Mouse (Mus musculus): ENCODE data around the gene Mindy4.

Mindy4 gene

GRCm38 (mm10) chr6:55341688-55342087, 138.5 kb downstream of the Mindy4 start:
- no peak for DNase-seq (ENCODE audit: low spot score)

- no peak for DNase-seq (ENCODE audit: low spot score)
Observed at GRCm38 (mm10) chr6:55342328-55342727, 139.1 kb downstream of the Mindy4 start.

GRCm38 (mm10) chr6:55343446-55343845, 140.3 kb downstream of the Mindy4 start:
- DNase-seq (ENCODE audit: low spot score): no peak

DNA sequence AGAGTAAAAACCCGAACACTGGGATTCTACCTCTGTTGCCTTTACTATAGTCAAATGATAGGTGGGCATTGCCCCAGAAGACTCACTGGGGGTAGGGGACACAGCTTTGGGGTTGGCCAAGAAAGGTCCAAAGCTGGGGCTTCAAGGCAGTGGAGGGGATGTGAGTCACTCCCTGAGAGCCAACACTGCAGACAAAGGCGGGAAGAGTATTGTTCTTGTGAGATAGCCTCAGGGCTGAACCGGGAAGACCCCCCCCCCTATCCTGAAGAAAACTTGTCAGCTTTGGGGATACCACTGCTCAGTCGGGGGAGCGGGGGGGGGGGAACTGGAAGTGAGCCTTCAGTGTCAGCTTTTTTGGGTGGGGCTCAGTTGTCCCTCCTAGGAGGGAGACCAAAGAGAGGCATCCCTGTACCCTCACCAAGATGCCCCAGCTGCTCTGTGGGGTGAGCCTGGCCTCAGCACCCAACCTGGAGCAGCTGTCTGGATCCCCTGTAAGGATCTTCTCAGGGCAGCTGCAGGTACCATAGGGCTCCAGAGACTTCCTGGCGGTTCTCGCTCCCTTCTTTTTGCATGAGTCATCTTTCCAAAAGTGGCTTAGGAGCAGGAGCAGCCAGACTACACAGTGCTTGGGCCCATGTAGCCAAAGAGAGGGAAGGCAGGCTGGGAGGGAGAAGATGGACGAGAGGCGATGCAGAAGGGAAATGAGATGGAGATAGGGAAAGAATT, 141.3 kb downstream of the Mindy4 start:
- no peak for DNase-seq (ENCODE audit: low spot score)

DNA sequence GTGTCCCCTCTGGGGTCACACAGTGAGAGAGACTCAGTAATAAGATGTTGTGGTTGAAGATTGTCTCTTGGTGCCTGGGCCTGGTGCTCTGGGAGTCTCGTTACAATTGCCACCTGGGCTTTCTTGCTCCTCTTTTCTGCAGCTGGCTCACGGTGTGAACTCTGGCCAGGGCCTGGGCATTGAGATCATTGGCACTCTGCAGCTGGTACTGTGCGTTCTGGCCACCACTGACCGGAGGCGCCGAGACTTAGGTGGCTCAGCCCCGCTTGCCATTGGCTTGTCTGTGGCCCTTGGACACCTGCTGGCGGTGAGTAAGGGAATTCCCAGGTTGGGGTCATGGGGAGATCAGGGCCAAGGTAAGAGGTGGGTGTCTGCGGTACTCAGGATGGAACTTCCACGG, 142.1 kb downstream of the Mindy4 start:
- no peak for DNase-seq (ENCODE audit: low spot score)

DNA sequence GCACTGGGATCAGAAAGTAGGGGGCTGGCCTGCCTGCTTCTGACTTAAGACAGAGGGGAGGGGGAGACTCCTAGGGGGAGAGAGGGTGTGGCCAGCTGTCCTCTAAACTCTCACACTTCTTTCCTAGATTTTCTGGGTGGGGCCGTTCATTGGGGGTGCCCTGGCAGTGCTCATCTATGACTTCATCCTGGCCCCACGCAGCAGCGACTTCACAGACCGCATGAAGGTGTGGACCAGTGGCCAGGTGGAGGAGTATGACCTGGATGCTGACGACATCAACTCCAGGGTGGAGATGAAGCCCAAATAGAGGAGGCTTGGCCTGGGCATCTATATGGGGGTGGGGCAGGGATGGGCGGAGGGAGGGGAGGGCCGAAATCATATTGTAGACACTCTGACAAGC, 143.3 kb downstream of the Mindy4 start:
- no peak for DNase-seq (ENCODE audit: low spot score)

- DNase-seq (ENCODE audit: low spot score): no peak
Observed at GRCm38 (mm10) chr6:55347711-55348571, 144.8 kb downstream of the Mindy4 start.

DNA sequence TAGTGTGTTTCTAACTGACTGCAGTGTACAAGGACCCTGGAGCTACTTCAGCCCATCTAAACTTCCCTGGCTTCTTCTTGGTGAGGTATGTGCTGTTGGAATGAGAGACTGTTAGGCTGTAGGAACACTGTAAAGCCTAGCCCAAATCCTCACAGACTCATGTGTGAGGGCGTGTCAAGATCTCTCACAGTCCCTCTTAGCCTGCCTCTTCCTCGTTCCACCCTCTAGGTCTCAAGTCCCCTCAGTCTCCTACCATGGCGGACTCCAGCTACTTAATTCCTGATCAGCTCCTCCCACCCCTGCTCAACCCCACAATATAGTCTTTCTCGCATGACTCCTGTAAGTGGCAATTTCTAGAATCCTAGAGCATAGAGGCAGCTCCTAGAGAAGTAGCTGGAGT, 146.0 kb downstream of the Mindy4 start:
- DNase-seq (ENCODE audit: low spot score): no peak

- no peak for DNase-seq (ENCODE audit: low spot score)
Observed at GRCm38 (mm10) chr6:55350383-55350952, 147.3 kb downstream of the Mindy4 start.

DNA sequence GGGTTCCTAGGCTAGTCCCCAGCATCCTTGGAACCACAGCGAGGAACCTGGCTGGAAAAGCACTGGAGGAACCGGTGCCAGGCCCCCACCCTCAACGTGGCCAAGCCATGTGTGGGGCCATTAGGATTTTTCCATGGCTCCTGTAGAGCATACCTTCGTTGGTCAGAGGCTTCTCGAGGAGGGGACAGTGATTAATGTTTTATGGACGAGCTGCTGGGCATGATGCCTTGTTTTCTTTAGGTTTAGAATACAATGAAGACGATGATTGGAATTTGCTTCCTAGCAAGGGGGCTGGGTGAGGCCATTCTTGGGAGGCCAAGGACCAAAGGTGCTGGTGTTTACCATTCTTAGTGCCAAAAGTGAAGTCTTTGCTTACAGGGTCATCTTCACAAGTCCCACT, 148.5 kb downstream of the Mindy4 start:
- no peak for DNase-seq (ENCODE audit: low spot score)

DNA sequence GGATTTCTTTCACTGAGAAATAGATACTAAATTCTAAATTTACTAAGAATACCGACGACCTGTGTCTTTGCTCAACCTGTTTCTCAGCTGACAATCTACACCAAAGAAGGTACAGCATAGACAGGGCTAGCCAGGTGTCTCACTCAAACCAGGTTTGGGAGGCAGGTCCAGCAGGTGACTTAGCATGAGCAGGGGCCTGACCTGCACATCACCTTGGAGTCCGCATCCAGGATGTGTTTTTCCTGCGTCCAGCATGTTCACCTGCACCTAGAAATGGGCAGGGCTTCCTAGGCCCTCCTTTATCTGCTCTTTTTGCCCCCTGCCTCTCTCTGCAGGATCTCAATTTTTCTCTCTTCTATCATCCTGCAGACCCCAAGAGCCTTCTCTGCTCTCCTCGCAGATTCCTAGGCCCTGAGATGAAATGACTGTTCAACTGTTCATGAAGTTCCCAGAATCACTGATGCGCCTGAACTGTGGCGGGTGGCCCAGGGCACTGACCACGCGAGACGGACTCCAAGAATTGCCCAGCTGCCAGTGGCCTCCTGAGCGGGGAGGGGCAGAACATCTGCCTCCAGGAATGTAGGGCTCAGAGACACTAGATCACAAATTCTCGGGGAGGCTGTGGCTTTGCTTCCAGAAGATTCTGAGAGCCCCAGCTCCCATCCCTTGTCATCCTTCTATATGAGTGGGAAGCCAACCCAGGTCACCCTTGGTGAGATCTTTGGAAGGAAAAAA, 150.7 kb downstream of the Mindy4 start:
- DNase-seq (ENCODE audit: low spot score): no peak

GRCm38 (mm10) chr6:55354456-55355117, 151.4 kb downstream of the Mindy4 start:
- no peak for DNase-seq (ENCODE audit: low spot score)

DNA sequence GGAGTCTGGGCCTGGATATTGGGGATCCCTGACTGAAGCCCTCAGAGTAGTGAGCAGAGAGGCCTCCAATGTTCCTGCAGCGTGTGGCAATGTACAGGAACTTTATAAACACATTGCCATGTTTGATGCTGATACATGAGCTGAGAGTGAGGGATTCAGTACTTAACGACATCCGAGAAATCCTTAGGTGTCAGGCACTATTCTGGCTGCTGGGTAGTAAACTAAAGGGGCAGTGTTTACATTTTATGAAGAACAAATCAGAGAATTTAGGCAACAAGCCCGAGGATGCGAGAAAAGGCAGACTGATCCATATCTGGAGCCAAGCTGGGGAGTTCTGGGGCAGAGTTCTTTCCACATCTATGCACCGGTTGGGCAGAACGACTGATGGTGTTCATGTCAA, 152.4 kb downstream of the Mindy4 start:
- no peak for DNase-seq (ENCODE audit: low spot score)

GRCm38 (mm10) chr6:55356017-55356703, 153.0 kb downstream of the Mindy4 start:
- no peak for DNase-seq (ENCODE audit: low spot score)

GRCm38 (mm10) chr6:55356976-55357635, 153.9 kb downstream of the Mindy4 start:
- no peak for DNase-seq (ENCODE audit: low spot score)

DNA sequence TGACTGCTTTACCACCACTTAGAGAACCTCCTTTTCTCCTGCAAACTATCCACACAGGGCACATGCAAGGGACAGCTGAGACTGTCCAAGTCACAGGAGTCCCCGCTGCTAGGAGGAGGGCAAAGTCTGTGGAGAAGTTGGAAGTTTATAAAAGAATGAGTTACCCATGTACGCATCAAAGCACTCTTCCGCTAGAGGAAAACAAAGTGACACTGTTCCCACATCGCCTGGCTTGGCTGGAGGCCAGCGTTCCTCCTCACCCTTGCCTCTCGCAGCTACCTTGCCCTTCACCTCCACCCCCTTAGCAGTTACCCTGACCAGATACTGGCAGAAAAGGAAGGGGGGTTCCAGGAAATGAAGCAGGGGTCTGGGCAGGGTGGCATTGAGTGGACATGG, 154.5 kb downstream of the Mindy4 start:
- no peak for DNase-seq (ENCODE audit: low spot score)

DNA sequence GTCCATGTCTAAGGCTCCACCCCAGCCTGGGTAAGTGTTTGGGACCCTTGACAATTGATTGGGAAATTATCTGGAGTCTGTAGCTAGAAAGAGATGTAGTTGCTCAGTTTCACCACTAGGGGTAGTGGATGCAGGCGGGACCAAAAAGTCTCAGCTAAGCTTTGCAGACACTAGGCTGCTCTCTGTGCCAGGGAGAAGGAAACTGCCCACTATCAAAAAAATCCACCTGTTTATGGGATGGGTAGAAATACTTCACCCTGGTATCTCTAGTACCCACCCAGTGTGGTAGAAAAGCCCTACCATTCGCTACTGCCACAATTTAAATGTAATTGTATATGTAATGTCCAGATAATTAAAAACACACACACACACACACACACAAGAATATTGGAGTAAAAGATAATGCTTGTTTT, 155.6 kb downstream of the Mindy4 start:
- peak; percentile 78 for DNase-seq (ENCODE audit: low spot score)

DNA sequence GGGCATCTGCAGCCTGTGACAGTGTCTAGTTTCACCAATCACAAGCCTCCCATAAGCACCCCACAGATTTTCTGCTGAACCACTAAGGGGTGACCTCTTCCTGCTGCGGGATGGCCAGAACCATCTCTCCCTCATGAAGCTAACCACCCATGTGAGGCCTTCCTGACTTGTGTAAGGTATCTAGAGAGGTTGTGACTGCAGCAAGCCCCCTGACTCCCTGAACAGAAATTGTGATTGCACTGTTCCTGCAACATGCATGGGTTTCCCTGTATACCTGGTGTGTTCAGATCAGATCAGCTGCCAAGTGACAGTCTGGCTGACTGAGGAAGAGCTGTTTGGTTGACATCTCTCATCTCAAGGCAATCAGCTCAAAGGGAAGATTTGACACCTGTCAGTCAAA, 159.5 kb downstream of the Mindy4 start:
- no peak for DNase-seq (ENCODE audit: low spot score)

- DNase-seq (ENCODE audit: low spot score): no peak
Observed at GRCm38 (mm10) chr6:55367126-55367525, 163.9 kb downstream of the Mindy4 start.
